Mouse (Mus musculus) ES-CJ7 (cell line): ENCODE data around the gene Cks1b.
A peak's percentile ranks its signal among the peaks of the same experiment; 100 is the strongest.
"Not testable (repeated sequence)": the region's sequence is repeated elsewhere in the genome, so short reads cannot be mapped to it uniquely, and the experiment has no call there.

ENCODE experiments used
- DNase-seq: peaks from one replicate; pipeline ENCODE4 v3.0.0; 2011; ENCODE audit warnings: low read depth, low spot score

The Cks1b gene

DNA sequence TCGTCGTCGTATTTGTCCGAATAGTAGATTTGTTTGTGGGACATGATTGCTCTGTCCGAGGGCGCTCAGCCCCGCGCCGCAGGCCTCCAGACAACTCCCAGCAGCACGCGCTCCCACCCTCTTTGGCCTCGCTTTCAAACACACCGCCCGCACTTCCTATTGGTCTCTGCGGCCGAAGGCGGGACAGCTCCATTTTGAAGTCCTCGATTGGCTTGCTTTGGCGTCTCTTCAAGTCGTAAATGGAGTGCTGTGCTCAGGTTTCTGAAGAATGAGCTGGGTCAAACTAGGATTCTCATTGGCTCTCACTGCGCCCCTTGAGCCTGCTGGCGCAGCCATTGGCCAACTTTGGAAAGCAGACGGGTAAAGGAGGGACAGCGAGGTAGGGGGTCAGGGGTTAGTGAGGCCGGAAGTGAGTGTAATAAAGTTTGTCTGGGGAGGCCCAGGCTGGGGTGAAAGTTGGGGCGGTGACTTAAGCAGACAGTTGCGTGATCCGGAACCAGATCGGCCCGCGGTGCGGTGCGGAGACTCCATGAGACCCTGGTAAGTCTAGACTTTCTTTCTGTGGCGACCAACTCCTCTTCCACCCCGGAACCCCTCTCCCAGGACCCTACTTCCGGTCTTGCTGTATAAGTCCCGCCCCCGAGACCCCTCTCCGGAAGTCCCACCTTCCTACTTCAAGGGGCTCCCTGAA lies at the start of gene Cks1b, which contains the start of gene Shc1:
Gene Cks1b (minus strand): TSS at position 214 of the 691 bp plus-strand sequence.
Gene Shc1 (plus strand): TSS at position 274 of the 691 bp plus-strand sequence.
- DNase-seq = peak; percentile 100

DNA sequence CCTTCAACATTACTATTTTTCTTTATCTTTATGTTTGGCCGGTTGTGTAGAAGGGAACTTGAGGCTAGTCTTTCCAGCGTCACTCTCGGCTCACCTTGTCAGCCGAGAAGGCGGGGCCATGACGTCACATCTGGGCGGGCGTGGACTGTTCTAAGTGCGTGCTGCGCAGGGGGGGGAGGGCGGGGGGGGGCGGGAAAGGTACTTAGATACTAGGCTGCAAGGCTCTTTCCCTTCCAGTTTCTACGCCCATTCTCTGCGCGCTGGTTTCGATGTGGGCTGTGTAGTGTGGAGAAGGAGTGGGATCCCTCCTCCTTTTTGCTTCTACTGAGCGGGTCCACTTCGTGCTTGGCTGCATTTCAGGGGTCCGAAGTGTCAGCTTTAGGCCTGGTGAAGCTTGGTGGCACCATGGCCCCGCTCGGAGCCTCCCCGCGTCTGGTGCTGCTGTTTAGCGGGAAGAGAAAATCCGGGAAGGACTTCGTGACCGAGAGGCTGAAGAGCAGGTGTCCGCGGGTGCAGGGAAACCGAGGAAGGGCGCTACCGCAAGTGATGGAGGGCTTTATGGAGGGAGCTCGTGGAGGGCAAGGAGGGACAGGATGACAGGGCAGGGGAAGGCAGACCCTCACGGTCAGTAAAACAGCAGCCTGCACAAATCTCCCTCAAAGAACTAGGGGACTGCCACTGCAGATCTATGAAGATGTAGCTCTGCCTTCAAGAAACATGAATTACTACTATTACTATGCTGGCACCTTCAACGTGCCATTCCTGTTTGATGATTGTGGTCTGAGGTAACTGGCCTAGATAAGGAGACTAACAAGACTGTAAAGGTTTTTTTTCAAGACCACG lies 41.0 kb upstream of the Cks1b start:
- DNase-seq = peak; percentile 93

DNA sequence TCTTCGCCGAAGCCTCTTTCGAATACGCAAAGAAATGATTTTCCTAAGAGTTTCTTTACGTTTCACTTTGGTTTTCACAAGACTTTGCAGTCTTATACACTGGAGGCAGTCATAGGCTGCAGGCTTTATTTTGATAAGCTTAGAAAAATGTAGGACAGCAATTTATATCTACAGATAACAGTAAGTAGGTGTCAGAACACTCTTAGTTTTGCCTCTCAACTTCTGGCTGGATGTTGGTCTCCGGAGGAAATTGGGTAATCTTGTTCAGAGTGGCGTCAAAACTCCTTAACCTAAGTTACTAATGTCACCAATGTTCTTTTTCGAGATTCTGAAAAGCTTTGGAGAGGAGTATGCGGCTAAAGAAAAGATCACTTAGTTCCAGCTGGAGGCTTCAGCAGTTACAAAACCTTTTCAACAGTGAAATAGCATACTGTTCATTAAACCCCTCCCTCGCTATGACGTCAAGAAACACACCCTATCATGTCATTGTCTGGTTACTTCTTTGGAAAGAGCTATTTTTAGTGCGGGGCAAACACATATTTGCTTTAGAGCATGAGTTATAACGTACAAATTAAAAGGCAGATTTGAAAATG lies 40.3 kb upstream of the Cks1b start:
- DNase-seq = no peak

DNA sequence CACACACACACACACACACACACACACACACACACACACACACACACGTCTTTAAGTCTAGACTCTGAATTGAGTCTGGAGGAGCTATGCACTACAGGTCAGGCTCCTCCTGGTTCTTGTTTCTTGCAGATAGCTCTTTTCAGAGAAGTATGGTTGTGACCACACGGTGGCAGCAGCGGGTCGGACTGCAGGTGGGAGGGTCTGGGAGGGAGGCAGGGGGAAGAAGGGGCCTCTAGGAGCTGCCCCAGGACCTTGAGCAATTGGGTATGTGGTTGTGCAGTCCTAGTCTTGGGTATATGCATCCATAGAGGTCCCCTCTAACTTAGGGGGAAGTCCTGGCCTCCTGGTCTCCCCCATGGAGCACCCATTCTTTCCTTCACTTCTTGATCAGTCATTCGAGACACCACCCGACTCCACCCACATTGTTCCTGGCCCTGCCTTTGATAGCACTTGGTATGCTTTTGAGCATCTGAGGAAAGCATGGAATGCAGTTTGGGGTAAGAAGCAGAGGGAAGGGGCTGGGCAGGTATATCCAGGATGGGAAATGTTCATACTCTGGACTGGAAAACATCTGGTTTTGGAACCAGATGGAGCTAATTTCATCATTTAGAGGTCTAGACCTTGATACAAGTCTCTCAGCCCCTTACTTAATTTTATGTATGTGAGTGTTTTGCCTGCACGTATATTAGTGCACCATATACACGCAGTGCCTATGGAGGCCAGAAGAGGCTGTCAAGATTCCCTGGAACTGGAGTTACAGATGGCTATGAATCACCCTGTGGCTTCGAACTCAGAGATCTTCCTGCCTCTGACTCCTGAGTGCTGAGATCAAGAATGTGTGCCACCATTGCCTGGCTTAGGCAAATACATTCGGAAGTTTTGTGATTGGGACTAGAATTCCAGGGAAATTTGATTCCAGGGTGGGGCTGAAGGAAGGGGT lies 38.8 kb upstream of the Cks1b start:
- peak; percentile 92 for DNase-seq

DNA sequence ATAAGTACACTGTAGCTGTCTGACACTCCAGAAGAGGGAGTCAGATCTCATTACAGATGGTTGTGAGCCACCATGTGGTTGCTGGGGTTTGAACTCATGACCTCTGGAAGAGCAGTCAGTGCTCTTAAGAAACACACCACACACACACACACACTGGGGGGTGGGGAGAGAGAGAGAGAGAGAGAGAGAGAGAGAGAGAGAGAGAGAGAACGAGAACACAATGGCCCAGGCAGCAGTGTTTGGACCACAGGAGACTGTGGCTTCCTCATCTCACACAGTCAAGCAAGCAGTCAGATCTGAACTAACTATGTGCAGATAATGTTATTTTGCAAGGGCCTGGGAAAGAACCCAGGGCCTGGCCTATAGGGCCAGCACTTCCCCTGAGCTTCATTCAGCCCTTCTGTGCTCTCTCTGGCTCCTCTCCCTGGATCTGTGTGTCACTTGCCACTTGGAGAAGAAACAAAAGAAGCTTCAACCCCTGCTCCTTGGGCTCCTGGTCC lies 37.7 kb upstream of the Cks1b start:
- DNase-seq = no peak

DNA sequence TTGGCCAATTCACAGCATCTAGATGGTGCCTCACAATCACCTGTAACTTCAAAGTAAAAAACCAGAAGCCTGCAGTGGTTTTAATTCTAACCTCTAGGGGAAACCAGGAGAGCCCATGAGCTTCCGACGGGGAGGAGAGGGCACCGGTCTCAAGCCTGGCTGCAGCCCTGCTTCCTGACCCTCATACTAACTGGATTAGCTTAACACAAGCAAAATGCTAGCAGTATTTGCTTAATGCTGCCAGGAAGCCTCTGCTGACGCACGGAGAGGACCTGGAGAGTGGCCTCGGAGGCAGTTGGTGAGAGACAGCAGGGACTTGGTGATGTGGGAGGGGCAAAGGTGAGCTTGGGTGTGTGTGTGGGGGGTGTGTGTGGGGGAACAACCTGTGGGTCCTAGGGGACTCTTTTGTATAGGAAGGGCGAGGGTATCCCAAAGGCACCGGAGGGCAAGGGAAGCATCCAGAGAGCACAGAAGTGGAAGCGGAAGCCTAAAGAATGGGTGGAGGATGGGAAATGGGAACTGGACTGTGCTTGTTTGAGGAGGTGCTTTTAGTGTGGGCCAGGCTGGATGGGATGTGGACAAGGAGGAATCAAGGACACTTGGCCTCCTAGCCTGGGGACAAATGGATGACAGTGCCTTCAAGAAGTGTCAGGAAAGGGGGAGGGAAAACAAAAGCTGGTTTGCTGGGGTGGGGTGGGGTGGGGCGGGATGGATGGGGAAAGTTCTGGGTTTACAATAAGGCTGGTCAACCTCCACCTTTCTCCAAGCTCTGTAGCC lies 36.4 kb upstream of the Cks1b start, which contains the start of gene Pmvk:
Gene Pmvk (plus strand): TSS at position 141 of the 777 bp plus-strand sequence.
- peak; percentile 84 for DNase-seq

DNA sequence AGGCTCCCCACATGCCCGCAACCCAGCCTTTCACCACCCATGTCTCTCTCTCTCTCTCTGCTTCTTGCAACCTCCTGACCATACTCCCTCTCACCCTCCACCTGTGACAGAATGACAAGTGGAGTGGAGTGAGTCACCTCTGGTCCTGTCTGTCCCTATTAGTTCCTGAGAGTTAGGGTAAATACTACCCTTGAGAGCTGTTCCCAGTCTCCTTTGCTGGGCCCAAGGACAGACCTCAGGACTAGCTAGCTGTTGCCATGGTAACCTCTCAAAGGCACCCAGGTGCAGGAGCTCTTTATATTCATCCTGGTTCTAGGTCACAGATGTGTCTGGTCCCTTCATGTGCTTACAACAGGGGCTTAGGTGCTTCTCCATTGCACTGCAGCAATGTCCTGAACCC lies 33.7 kb upstream of the Cks1b start:
- peak; percentile 37 for DNase-seq

DNA sequence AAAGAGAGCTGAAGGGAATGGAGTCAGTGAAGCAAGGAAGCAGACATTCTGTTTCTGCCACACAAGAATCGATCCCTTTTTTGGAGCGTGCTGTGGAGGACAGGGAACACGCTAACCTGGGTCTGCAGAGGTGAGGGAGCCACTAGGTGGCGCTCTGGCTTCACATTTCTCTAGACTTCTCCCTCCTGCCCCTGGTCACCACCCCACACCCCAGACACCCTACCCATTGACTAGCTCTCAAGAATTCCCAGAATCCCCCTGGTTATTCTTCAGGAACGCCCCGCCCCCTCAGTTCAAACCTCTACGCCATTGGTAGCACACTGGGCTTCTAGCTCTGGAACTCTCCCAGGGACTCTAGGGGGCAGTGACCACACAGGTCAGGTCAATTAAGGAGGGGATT lies 31.4 kb upstream of the Cks1b start:
- DNase-seq = peak; percentile 97

DNA sequence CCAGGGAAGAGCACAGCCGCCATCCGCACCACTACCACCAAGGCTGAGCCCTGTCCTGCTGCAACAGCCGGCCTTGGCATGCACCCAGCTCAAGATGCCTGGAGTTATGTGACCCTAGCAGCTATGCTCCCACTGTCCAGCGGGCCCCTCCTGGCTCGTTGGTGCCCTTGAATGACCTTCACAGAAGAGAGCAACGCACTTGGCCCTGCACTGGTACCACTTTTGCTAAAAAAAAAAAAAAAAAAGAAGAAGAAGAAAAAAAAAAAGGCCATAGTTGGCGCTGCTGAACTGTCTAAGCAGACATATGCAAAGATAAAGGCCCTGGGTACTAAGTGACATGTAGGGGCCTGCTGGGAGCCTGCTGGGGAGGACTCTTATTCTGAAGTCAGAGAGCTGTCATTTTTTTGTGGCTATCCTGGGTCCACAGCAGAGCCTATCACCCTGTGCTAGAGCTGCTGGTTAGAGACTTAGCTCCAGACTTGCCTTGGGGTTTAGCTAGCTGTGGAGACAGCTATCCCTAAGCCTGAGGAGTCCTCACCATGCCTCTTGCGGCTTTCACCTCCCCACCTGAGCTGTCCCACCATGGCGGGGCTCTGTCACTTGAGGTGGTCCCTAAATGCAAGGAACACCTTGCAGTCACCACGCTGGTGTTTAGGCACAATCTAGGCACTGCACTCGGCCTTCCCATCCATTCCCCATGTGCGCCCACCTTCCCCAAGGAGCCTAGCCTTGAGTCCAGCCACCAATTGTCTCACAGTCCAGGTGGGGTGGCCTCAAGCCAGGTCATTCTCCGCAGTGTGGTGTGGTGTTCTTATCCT lies 30.7 kb upstream of the Cks1b start:
- peak; percentile 53 for DNase-seq

DNA sequence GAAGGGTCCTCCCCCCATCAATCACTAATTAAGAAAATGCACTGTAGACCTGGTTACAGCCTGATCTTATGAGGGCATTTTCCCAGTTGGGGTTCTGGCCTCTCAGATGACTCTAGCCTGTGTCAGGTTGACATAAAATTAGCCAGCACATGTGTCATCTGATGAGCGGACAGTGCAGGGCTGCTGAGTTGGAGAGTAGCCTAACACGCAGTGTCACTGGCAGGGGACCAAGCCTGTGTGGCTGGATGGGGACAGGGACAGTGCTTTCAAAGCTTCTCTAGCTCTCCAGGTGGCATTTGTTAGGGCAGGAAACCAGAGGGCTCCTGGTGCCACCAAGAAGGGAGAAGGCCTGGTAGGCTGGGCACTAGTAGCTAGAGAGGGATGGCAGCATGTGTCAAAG lies 22.5 kb upstream of the Cks1b start:
- no peak for DNase-seq

DNA sequence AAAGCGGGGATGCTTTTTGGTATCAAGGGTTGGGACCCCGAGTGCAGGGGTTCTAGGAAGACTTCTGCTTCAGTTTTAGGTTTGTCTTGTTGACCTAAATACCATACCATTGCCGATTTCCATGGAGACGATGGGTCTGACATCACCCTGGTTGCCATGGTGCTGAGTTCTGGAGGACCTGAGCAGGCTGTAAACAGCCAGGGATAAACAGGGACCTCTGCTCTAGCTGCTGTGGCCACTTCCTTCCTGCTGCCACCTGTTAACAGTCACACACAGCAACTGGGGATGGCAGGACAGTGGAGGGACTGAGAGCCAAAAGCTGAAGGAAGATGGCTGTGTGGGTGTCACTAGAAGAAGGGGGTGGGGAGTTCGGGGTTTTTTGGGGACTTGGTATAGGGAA lies 19.1 kb upstream of the Cks1b start:
- peak; percentile 49 for DNase-seq

DNA sequence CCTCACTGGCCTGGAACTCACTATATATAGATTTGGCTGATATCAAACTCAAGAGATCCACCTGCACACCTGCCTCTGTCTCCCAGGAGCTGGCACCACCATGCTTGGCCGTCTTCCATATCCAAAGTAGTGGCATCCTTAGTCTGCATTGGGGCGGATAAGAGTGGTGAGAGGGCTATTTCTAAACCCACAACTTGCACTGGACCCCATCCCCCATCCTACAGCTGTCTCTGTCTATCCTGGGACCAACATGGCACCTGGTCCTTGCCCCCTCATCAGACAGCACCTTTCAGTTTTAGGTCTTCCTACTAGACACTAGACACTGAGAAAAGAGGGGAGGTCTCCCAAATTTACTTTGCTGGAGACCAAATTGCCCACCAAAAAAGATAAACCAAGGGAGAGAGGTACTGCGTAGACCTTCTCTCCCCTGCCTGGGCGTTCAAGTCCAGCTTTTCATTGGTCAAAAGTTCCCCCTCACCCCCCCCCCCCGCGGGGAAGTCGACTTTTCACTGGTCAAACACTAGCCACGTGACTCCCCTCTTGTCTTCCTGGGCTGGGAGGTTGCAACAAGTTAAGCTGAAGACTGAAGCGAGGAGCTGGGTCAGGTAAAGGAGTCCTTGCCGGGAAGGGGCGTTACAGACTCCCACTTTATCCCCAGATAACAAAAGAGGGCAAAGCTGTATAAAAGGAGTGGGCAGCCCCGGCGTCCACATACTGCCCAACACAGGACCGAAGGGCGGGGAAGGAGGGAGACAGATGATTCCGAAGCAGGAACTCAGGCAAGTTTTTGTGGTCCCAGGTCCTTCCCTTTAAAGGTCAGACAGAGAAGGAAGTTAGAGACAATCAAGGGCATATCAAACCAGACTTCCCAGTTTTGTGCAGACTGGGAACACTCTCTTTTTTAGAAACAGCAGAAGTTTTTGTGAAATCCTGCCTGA lies 18.3 kb upstream of the Cks1b start, which contains the start of gene Pbxip1:
Gene Pbxip1 (plus strand): TSS at position 531 of the 938 bp plus-strand sequence.
- peak; percentile 88 for DNase-seq

DNA sequence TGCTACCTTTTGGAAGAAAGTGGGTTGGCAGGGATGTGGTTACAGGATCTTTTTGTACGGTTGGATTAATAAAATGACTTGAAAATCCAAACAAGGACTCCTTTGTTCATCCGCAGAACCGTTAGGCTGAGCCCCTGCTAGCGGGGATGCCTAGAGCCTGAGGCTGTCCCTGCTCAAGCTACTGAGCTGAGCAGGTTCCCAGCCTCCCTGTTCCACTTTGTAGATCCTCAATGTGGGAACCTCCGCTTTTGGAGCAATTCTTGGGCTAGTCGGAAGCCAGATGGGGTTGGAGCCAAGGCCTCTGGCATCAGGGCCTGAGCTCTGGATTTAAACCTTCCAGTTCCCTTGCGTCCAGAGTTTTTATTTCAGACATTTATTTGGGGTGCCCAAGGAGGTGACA lies 16.9 kb upstream of the Cks1b start:
- DNase-seq = no peak

DNA sequence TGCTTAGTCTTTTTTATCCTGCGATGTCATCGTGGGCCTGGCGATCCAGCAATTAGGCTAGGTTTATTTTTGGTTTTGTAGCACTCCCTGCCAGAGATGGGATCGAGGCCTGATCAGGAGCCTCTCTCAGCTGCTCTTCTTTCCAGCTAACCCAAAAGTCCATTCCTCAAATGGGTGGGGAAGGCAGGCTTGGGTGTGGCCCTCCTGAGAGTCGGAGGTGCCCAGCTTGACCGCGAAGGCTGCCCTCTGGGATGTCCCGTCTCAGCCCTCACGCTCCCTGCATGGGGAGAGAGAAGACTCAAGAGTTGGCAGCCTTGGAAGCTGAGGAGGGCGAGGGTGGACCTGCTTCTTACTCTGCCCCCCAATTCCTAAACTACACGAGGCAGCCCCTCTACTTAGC lies 16.3 kb upstream of the Cks1b start:
- no peak for DNase-seq

DNA sequence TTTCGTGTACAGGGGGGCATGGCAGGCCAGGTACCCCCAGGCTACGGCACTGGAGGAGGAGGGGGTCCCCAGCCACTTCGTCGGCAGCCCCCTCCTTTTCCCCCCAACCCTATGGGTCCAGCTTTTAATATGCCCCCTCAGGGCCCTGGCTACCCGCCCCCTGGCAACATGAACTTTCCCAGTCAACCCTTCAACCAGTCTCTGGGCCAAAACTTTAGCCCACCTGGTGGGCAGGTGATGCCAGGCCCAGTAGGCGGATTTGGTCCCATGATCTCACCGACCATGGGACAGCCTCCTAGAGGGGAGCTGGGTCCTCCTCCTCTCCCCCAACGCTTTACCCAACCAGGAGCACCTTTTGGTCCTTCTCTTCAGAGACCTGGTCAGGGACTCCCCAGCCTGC lies 14.4 kb upstream of the Cks1b start:
- DNase-seq = no peak

DNA sequence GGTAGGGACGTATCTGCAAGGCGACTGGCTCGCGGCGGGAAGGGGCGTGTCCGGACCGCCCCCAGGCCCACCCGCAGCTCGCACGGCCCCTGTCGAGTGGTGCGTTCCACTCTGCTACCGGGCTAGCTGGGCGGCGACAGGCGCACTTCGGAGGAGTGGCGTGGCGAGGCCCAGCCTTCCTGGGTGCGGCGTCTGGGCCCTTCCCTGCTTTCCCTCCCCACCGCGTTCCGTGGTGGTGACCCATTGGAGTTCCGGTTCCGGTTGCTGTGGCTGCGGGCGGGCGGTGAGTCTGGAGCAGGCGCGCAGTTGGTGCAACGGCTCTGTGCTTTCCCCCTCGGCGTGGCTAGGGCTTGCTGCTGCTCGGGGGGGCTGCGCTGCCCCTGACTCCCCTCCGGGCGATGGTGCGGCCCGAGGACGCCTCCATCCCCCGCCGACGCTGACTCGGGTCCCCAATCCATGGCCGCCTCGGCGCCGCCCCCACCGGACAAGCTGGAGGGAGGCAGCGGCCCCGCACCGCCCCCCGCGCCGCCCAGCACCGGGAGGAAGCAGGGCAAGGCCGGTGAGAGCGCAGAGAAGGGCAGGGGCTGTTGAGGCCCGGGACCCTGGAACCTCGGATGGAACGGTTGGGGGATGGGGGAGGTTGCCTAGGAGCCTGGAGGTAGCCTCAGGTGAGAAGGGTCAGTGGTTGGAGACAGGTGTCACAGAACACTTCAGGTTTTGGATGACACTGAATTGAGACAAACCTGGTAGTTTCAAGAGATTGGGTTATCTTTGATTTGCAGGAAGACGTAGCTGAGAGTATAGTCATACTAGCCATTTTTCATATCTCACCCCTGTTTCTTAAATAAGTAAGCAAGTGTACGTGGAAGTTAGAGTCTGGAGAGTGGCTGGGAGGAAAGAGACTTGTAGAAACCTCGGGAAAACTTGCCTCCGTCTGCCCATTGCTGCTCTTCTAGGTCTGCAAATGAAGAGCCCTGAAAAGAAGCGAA lies 12.3 kb upstream of the Cks1b start, which contains the start of gene Pygo2:
Gene Pygo2 (plus strand): TSS at position 44 of the 989 bp plus-strand sequence.
- peak; percentile 97 for DNase-seq

DNA sequence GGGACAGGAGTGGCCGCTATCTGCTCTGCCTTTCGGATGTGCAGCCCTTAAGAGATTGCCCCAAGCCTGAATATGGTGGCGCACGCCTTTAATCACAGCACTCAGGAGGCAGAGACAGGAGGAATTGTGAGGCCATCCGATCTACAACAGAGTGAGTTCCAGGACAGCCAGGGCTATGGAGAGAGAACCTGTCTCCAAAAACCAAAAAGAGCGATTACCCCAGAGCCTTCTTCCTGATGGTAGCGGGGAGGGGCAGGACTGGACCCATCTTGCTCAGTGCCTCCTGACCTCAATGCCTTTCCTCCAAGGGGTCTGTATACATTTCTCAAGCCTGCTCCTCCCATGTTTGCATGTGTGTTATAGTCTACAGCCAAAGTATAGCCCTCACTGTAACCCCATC lies 10.8 kb upstream of the Cks1b start:
- DNase-seq = not testable (repeated sequence)
